Mouse (Mus musculus) right cerebral cortex, postnatal 10 days (tissue): ENCODE data around the gene Crb2.
A peak's percentile ranks its signal among the peaks of the same experiment; 100 is the strongest.

Experiments used
- DNase-seq, 2 experiments: peaks; one replicate each; pipeline ENCODE4 v3.0.0; 2021; ENCODE audit warnings: low spot score in 2 of 2

The Crb2 gene

DNA sequence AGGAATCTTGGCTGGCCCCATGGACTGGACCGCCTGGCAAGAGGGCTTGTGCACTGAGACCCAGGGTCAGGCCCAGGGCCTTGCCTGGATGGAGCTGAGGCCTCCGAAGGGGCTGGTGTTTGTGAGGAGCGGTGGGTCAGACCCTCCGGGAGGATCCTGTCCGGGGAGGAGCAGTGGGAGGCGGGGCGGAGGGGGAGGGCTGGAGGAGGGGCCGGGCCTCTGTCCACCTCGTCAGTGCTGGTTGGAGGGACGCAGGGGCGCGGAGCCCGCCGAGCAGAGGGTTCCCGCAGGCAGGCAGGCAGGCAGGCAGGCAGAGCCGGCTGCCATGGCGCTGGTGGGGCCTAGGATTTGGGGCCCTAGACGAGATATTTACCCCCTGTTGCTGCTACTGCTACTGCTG, at the start of gene Crb2:
Crb2 (plus strand) TSS at position 234 of the 400 bp plus-strand sequence.
- DNase-seq = no peak

DNA sequence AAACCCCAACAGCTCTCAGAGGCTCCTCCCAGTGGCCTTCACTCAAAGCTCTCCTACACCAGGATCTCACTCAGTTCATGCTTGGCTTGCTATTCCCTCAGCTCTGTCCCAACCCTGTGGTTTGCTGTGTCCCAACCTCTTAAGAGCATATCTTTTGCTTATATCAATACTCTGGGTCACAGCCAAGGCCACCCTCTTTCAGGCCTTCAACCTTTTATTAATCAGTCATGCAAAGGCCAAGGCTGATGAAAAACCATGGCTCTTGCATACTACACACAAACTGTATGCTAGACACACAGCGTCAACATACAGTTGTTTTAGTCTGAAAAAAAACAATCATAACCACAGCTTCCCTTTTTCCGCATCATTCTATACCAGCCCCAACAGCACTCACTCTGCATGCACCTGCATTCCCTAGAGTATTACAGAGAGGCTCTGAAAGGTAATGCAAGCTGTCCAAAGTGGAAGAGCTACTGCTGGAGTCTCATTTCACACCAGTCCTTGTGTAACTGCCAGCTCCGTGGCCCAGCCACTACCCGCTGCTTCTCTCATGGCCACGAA, 44.7 kb upstream of the Crb2 start:
- no peak for DNase-seq

DNA sequence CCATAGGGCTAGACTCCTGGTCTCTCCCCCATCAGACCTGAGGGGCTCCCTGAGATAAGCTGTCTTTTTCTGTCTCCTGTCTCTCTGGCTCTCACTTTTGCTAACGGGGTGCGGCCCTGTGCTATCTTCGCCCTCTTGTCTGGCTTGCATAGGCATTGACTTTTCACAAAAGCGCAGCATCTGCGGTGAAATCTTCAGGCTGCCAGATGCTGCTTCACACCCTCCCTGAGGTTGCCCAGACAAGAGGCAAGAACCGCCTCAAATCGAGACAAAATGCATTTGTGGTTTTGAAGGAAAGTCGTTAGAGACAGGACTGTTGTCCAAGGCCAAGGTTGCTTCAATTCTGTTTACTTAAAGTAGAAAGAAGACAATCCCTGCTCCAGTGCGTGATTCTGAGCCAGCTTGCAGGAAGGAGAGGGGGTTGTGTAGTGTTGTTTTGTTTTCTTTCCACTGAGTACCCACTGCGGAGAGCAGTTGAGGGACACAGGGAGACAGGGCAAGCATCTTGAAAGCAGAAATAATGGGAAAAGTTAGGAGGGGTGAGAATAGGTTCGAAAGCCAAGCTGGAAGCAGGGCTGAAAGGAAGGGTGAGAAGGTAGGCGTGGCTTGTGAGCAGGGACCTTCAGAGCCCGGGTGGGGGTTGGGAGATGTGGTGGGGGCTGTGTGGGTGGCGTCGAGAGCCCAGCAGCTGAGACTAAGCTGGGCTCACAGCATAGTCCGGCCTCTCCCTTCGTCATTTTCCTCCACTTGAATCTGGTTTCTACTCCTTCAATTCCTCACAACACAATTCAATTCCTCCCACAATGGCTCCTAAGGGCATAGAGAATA, 40.9 kb upstream of the Crb2 start:
- DNase-seq = no peak

DNA sequence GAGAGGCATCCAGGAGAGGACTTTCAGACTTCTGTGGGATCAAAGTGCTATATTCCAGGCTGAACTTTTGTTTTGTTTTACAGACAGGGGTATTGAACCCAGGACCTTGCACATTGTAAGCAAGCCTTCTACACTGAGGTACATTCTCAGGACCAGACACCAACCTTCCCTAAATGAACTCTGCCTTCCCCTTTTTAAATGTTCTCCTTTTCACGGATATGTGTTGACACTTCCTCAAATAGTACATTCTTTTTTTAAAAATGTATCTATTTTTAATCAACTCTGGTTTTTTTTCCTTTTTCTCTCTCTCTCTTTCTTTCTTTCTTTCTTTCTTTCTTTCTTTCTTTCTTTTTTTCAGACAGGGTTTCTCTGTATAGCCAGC, 40.3 kb upstream of the Crb2 start:
- DNase-seq = no peak

DNA sequence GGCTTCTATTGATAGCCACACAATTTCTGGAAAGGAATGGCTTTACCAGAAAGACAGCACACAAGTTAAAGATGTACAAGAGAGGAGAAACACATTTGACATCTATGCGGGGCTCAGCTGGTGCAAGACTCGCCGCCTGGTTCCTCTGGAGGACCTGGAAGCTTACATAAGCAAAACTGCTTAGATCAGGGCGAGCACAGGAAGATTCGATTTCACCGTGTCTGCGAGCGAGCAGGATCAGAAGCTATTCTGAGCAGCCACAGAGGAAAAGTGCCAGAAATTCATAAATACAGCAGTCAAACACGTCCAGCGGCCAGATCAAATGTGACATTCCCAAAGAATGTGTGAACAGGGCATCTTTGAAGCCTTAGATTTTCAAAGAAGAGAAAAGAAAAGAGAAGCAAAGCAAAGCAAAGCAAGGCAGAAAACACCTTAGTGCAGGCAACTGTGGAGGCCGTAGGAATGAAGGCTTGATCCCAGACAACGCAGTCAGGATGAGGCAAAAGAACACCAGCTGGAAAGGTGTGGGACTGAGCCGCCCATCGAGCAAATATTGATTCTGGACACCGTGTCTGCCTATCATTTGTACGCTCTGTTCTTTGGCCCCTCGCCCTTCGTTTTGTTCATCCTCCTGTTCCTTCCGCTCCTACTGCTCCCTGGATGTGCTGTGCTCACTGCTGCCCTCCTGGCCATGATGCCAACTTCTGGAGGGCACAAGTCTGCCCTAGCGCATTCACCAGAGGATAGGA, 34.1 kb upstream of the Crb2 start:
- no peak for DNase-seq

DNA sequence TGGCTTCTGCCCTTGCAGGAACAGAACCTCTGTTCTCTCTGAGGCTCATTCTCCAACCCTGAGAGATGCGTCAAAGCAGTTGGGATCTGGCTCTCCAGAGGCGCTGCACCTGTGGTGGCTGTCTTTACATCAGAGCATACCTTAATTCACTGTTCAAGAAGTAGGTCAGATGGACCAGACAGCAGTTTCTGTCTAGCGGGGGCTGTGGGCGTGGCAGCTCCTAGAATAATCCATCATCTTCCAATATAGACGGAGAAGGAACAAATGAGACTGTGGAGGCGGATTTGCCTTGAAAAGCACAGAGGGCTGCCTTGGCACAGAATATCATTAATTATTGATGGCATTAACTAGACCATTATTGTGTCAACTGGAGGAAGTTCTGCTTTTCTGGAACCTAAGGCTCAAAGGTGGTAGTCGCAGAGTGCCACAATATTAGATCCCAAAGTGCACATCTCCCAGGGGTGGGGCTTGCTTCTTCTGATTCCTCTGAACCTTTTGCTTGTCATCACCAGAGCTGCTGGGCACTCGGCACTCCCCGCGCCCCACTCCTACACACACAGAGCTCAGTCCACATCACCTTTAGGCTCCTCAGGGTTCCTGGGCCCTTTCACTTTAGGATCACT, 31.2 kb upstream of the Crb2 start:
- DNase-seq = peak in 1 of 2 experiments; percentile 62

DNA sequence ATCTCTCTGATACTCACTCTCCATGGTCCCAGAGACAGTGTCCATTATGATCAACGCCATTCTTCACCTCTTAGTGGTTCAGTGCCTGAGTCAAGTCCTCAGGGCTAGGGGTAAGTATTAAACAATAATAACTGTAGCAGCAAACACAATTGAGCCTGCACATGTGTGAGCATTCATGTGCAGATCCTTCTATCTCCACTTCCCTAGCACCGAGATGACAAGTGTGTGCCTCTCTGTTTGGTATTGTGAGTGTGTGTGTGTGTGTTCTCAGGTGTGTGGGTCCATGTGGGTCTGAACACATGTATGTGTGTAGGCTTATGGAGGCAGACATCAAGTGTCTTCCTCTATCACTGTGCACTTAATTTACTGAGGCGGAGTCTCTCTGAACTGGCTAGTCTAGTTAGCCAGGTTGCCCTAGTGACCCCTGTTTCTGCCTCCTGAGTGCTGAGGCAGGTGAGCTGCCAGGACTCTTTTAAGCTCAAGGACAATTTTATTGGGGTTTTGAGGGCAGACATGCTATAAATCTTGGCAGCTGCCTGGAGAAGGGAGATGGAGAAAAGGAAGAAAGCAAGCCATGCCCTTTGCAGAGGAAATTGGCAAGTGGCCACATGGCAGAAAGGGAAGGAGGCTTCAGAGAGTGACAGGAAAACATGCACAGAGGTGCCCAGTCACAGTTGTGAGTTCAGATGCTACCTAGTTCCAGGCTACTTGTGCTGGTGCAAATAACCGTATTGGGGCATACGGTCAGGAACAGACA, 29.6 kb upstream of the Crb2 start:
- no peak for DNase-seq

DNA sequence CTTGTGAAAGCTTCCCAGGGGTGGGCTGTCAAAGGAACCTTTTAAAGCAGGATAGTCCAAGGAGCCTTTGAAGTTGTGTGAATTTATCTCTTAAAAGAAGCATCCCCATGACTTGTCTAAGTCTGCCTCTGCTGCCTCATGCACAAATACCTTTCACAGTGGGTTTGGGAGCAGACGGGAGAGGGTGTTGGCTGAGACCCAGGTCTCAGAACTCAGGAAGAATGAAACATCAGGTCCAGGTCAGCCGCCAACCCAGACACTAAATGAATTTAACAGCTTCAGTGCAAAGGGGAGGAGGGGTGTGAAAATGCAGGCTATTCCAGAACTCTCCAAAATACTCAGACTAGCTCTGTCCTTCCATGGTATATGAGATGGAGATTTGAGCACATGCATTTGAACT, 28.1 kb upstream of the Crb2 start:
- DNase-seq = no peak

DNA sequence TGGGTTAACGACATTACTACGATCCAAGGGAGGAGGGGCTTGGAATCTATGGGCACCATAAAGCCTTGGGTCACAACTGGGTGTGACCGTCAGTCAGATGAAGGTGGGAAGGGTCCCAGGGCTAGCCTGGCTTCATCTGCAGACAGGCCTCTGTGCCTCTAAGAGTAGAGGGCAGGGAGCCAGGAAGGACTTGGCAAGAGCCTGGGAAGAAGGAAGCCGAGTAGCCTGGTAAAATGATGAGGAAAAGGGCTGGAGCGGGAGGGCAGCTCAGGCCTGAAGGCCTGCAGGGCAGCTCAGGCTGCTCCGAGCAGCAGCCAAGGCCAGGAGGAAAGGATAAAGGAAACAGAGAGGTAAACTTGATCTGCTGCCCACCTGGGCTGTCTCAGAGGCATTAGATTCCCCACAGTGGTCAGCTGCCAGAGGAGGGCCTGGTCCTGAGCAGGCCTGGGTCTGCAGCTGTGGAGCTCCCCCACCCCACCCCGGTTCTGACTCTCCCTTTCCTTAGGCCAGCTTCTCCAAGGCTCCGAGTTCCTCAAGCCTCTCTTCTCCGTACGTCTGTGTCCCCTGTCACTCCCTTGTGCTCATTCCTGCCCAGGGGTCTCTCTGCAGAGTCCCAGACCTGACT, 27.5 kb upstream of the Crb2 start:
- DNase-seq = peak in 1 of 2 experiments; percentile 76

DNA sequence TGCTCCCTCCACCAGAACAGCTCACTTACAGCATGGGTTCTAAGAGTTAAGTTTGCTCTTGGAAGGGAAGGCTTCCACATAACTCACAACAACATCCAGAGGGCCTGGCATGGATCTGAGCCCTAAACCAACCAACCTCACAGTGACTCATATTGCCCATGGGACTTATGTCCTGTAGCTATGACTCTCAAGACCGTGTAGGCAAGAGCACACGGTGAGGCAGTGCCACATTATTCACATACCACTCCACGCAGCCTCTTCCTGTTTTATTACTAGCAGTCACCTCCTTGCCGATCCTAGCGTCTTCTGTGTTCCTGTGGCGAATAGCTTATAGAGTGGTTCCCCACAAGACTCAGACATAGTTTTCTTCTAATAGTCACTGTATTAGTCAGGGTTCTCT, 26.7 kb upstream of the Crb2 start:
- DNase-seq = no peak

DNA sequence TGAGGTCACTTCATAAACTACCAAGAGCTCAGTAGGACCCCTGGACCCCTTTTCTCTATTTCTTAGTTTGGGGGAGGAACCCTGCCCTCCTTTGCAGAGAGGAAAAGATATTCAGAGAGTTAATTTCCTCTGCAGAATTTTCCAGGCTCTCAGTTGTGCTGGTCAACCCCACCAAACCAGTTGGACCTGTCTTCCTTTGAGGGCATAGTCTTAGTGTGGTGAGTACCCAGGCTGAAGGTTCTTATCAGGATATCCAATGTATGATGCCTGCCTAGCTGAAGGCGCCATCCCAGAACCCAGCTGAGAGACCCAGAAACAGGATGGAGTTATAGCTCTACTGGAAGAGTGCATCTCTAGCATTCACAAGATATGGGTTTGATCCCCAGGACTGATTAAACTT, 24.9 kb upstream of the Crb2 start:
- no peak for DNase-seq

DNA sequence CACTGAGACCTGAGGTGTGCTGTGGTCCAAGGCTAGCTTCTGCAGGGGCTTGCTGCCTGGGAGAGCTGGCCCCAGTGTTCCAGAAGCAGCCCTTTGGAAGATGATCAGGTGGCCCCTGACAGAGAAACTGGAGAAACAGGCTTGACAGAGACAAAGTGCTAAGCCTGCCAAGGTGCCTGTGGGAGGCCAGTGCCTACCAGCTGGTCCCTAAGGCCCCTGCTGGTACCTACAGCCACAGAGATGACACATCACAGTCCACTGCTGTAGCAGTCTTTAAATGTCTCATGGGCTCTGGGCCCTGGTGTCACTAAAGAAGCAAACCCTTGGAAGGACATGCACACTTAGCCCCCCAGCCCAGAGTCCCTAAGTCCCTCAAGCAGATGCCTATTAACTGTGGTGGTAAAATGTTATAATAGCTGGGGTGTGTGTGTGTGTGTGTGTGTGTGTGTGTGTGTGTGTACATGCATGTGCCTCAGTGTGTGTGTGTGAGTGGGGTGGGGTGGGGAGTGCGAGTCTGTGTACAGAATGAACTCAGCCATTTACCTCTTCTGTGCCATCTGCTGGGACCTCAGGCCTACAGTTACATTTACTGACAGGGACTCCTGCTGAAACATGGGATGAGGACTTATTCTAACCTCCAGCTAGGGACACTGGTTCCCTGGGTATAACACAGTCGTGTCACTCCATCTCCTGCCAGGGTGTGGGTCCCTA, 19.7 kb upstream of the Crb2 start:
- DNase-seq = no peak

DNA sequence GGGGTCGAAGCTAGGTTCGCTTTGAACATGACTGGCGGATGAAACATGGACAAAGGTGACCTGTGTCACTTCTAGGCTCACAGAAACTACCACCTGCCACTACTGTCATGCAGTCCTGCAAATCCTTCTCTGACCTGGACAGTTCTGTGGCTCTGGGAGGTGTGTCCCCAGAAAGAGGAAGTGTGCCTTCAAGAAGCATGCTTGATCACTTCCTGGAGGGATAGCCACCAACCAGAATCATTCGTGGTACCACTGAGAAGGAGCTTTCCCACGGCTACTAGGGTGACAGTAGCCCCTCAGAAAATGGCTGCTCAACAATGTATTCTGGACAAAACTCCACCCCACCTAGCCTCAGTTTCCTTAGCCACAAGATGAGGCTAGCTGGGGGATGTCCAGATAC, 19.0 kb upstream of the Crb2 start:
- no peak for DNase-seq

DNA sequence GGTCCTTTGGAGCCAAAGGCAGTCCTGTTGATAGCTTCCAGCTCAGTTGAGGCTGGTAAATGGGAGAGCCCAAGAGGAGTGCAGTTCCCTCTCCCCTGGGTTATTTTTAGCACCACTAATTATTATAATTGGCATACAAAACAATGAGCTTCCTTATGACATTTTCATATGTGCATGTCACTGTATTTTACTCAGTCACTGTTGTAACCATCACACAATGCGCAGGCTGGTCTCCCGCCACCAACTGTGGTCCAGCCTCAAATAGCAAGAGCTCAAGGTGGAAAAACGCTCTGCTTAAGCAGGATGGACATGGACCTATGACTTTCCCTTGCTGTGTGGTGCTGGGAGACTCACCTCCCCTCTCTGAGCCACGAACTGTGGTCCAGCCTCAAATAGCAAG, 18.3 kb upstream of the Crb2 start:
- no peak for DNase-seq

DNA sequence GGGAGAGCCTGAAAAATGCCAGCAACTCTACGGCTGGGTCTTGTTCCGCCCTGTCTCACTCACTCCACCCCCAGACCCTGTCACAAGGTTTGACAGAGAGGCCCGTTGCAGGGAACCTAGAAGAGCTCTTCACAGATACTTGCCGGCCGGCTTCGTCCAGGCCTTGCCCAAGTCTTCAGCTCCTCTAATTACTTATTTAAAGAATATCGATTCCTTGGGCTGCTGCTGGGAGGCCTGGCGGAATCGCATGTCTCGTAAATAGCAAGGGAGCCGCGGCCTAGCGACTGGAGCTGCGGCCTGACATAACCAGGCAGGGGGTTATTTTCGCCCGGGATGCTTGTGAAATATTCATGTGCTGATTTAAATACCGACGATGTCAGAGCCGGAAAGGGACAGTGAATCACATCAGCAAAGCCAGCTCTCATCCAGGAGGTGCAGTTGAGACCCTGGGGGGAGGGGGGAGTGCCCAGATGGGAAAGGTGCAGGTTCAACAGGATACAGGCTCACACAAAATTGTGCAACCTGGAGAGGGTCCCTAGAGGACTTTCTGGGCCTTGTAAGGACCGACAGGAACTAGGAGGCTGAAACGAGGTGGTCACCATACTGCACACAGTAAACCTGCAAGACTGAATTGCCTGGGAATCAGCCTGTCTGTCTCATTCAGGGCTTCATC, 17.6 kb upstream of the Crb2 start:
- peak in 1 of 2 experiments; percentile 43 for DNase-seq

DNA sequence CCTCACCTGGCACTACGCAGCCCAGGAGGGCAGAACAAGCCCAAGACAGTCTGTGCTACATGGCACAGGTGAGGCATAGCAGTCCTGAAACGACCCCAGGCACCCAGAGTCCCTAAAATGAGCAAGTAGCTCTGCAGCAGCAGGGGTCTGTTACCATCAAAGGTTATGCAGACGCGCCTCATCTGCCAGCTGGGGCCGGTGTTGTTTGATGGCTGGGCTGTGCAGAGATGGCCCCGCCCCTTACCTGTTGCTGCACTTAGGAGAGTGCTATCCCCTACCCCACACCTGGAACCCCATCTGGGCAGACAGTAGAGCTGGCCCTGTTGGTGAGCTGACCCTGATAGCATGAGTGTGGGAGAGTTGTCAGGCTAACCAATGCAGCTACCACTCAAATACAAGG, 15.4 kb upstream of the Crb2 start:
- DNase-seq = peak in 1 of 2 experiments; percentile 32

DNA sequence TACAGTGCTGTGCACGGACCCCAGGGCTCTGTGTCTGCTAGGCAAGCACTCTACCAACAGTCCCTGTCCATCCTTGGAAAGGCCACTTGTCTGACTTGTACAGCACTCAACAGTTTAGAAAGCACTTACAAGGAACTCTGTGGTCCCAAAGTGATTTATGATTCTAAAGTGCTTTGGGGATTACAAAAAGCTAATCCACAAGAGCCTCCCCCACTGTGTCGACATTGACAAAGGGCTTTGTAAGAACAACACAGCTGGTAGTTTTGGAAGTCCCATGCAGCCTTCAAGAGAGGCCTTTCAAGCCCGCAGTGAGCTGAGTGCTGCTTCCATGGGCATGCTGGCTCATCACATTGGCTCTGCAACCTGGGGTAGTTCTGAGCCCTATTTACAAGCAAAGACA, 12.4 kb upstream of the Crb2 start:
- no peak for DNase-seq

DNA sequence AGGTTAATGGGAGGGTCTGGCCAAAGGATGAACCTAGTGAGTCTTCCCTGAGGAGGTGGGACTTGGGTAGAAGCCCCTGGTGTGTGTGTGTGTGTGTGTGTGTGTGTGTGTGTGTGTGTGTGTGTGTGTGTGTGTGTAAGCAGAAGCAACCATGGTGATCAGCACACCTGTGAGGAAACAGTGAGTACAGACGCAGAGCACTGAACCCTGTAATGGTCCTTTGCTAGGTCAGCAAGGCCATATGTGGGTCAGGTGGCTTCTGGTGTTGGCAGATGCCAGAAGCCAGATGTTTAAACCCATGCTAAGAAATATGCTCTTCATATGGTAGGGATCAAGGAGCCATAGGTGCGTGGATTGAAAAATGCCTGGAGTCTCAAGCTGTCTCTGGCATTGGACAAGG, 11.5 kb upstream of the Crb2 start:
- DNase-seq = no peak

DNA sequence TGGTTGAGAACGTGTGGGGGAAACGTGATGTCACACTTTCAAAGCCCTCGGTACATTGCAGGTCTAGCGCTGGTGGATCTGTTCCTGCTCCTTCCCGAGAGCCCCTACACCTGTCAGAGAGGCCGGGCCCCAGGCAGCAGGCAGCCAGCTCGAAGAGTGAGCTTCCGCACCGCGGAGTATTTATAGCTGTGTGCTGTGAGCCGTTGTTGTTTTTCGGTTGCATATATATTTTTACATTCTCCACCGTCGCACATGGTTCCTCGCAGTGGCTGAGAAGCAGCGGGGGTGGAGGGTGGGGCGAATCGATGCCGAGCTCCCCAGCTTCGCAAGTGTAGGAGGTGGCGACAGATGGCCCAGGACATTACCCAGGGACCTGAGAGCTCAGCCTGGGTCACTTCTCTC, 11.0 kb upstream of the Crb2 start:
- peak; percentile 69 to 79 for DNase-seq
